Mouse (Mus musculus) cerebellum, adult 2 months (tissue): Measurements from ENCODE around the gene Rapgef2.

Experiments used
- CTCF ChIP-seq: fragments of 200-500 bp; IDR thresholded peaks from 2 replicates; pipeline ENCODE4 v1.5.1; 2011; ENCODE audit warnings: low read depth, mild to moderate bottlenecking, control low read depth, low read length, moderate library complexity, borderline replicate concordance; ENCODE audit not compliant: insufficient read depth
- POLR2A ChIP-seq: fragments of 200-500 bp; IDR thresholded peaks from 2 replicates; pipeline ENCODE4 v1.6.1; 2011; ENCODE audit warnings: low read length, control low read depth, borderline replicate concordance; ENCODE audit not compliant: insufficient read depth

- TF ChIP-seq CTCF (no peak), POLR2A (no peak)
These were observed 109.0 kb downstream of the Rapgef2 start for GRCm38 (mm10) chr3:79177136-79177870.
